Mouse (Mus musculus) stomach, embryonic 14.5 days (tissue): Measurements from ENCODE around the gene Fam24b. TPM values are rescaled to one million over a fixed set of nuclear protein-coding genes. Genes with fewer than 3 reads are reported as not detected.

Experiments used
- ATAC-seq: fragments of 200-750 bp; cut with Nextera tagmentation; 2 replicates; pipeline ENCODE4 v1.8.0; 2017; ENCODE audit warnings: low read depth, moderate TSS enrichment; ENCODE audit not compliant: insufficient number of reproducible peaks, insufficient read depth, low FRiP score
- H3K27ac ChIP-seq: fragments of 300-500 bp; sonication (generic); 2 replicates; pipeline ENCODE4 v1.5.1; 2014; ENCODE audit warnings: mild to moderate bottlenecking, low read length, moderate library complexity, mixed read lengths
- H3K27me3 ChIP-seq: fragments of 300-500 bp; sonication (generic); 2 replicates; pipeline ENCODE4 v1.6.1; 2014; ENCODE audit warnings: low read length, control low read depth, mixed read lengths; ENCODE audit not compliant: control insufficient read depth, insufficient read depth
- H3K36me3 ChIP-seq: fragments of 300-500 bp; sonication (generic); 2 replicates; pipeline ENCODE4 v1.6.1; 2014; ENCODE audit warnings: mild to moderate bottlenecking, control low read depth, low read length, moderate library complexity, mixed read lengths; ENCODE audit not compliant: control insufficient read depth, insufficient read depth
- H3K4me1 ChIP-seq: fragments of 300-500 bp; sonication (generic); 2 replicates; pipeline ENCODE4 v1.6.1; 2014; ENCODE audit warnings: low read length, control low read depth, mixed read lengths; ENCODE audit not compliant: control insufficient read depth, insufficient read depth
- H3K4me2 ChIP-seq: fragments of 300-500 bp; sonication (generic); replicated peaks from 2 replicates; pipeline ENCODE4 v1.6.1; 2014; ENCODE audit warnings: low read depth, low read length, control low read depth
- H3K4me3 ChIP-seq: fragments of 300-500 bp; sonication (generic); 2 replicates; pipeline ENCODE4 v1.5.1; 2014; ENCODE audit warnings: low read depth, low read length, control low read depth
- H3K9ac ChIP-seq: fragments of 300-500 bp; sonication (generic); replicated peaks from 2 replicates; pipeline ENCODE4 v1.6.1; 2014; ENCODE audit warnings: low read depth, mild to moderate bottlenecking, control low read depth, low read length, moderate library complexity, mixed read lengths
- H3K9me3 ChIP-seq: fragments of 300-500 bp; sonication (generic); 2 replicates; pipeline ENCODE4 v1.6.1; 2016; ENCODE audit warnings: low read depth, low read length, control low read depth; ENCODE audit not compliant: control insufficient read depth
- WGBS: fragments of 180-500 bp; shearing (Covaris S2); extraction: QIAGEN DNeasy Blood & Tissue Kit; methylation state at CpG from one replicate; pipeline ENCODE4 v1.1.7; 2014; 5-methylcytosine and 5-hydroxymethylcytosine counted together
- polyA plus RNA-seq: library from polyadenylated mRNA; unstranded; fragments of >200 nt; fragmentation: Nextera tagmentation; extraction: Ambion mirVana; gene quantifications from 2 replicates; pipeline ENCODE4 v1.2.1, GENCODE M21; 2014

Gene Fam24b
- polyA plus RNA-seq, 1 experiment from 2014 or later = not detected

DNA sequence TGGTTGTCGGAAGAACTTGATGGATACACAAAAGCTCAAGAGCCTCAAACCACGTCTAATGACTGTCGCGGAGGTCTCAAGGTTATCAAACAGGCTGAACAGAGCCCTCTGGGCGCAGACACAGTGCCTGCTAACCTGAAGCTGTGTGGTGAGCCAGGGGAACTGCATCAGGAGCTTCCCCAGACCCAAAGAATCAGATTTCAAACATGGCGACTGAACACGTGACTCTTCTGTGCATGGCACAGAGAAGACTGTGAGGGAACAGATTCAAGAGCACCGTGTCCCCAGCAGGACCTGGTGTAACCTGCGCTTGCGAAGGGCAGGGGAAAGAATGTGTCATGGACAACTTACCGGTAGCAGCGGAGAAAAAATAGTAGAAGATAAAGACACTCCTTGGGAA, 11.7 kb downstream of the Fam24b start:
- no peak overlapping the region for H3K4me3 ChIP-seq
- no peaks in the 10 kb centered on the region for H3K27me3 ChIP-seq
- H3K4me1 ChIP-seq = no peaks in the 10 kb centered on the region
- H3K4me2 ChIP-seq = no peak overlapping the region
- no peak overlapping the region for H3K27ac ChIP-seq
- no peaks in the 10 kb centered on the region for H3K36me3 ChIP-seq
- no peak overlapping the region for H3K9ac ChIP-seq
- 56% methylated on average over 12 of the region's 12 CpGs for WGBS
- ATAC-seq = no peak
- H3K9me3 ChIP-seq = no peaks in the 10 kb centered on the region

DNA sequence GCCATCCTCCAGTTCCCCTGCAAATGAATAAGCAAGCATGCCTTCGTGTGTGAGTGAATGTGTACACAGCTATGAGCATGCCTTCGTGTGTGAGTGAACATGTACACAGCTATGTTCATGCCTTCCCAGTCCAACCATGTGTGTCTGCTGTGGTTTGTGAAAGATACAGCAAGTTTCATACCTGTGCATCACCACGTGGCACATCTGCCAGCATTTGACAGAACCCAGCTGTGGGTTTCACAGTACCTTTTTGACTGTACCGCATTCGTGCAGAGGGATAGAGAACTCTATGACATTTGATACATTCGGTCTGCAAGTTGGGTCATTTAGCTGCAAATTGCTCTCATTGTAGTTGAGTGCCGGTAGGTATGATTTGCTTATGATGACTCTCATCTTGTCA, 14.8 kb downstream of the Fam24b start:
- no peak overlapping the region for H3K4me3 ChIP-seq
- no peak overlapping the region for H3K9ac ChIP-seq
- H3K27me3 ChIP-seq = no peaks in the 10 kb centered on the region
- no peaks in the 10 kb centered on the region for H3K9me3 ChIP-seq
- 67% methylated on average over 7 of the region's 7 CpGs for WGBS
- no peaks in the 10 kb centered on the region for H3K36me3 ChIP-seq
- no peaks in the 10 kb centered on the region for H3K4me1 ChIP-seq
- no peak for ATAC-seq
- no peak overlapping the region for H3K27ac ChIP-seq
- H3K4me2 ChIP-seq = no peak overlapping the region

DNA sequence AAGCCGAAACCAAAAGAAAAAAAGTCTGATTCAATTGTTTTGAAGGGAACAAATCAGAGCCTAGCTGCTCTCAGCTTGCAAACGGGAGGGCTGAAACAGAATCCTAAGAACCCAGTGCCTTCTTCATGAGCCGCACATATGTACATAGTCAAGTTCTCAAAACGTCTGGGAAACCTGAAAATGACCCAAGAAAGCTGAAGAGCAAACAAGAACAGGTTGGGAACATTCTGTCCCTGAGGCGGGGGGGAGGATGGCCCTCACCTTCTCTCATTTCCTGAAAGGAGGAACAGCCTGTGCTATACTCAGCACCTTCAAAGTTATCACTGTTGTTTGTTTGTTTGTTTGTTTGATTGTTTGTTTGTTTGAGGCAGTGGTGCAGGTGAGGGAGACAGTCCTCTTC, 22.6 kb downstream of the Fam24b start:
- no peak overlapping the region for H3K27ac ChIP-seq
- WGBS = 74% methylated on average over 5 of the region's 5 CpGs

DNA sequence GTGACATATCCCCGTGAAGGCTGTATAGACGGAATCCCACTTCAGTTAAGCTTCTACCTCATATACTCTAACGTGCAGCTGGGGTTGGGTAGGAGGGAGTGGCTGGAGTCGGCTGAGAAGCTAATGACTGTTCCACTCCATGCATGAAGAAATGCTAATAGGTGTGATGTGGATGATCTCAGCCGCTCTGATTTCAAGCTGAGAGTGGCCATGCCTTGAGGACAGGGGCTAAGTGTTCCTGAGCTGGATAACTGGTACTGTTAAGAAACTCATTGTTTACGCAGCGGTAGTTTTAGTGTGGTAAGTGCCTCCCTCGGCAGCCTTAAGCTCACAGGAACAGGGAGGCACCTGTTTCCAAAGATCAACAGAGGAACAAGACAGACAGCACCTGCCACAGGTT, 26.0 kb downstream of the Fam24b start:
- H3K4me2 ChIP-seq = no peak overlapping the region
- no peak for ATAC-seq
- H3K9ac ChIP-seq = no peak overlapping the region
- H3K9me3 ChIP-seq = no peaks in the 10 kb centered on the region
- H3K4me3 ChIP-seq = no peak overlapping the region
- no peaks in the 10 kb centered on the region for H3K36me3 ChIP-seq
- 59% methylated on average over 8 of the region's 8 CpGs for WGBS
- no peak overlapping the region for H3K27ac ChIP-seq
- H3K27me3 ChIP-seq = no peaks in the 10 kb centered on the region
- no peaks in the 10 kb centered on the region for H3K4me1 ChIP-seq

More for the DNA sequence above, 22.6 kb downstream of the Fam24b start:
- Histone ChIP-seq H3K9me3 (no peaks in the 10 kb centered on the region), H3K4me1 (no peaks in the 10 kb centered on the region), H3K4me3 (no peak overlapping the region), H3K36me3 (no peaks in the 10 kb centered on the region), H3K27me3 (no peaks in the 10 kb centered on the region), H3K9ac (no peak overlapping the region), H3K4me2 (no peak overlapping the region)
- ATAC-seq = no peak

DNA sequence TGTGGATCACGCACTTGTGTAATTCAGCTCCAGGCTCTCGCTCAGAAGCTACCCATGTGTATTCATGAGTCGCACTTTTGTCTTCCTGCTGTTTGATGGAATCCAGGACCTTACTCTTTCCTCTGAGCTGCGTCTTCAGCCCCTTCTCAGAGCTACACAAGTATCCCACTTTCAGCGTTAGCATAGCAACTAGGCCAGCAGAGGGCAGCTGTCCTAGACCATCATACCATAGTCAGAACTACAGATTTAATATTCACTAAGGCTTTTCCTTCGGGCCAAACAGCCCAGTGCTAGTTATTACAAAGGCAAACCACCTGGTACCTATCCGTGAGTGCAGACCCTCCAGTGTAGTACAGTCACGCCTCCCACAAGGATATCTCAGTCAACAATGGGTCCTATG, 32.2 kb downstream of the Fam24b start:
- Histone ChIP-seq H3K9me3 (no peaks in the 10 kb centered on the region), H3K4me2 (no peak overlapping the region), H3K27ac (no peak overlapping the region), H3K4me1 (no peaks in the 10 kb centered on the region), H3K27me3 (no peaks in the 10 kb centered on the region), H3K9ac (no peak overlapping the region), H3K36me3 (no peaks in the 10 kb centered on the region), H3K4me3 (no peak overlapping the region)
- ATAC-seq = no peak
- 69% methylated on average over 8 of the region's 8 CpGs for WGBS

Other genes with a start within 250 kb of the Fam24b start
- gene 4933402N03Rik, start 183.2 kb downstream of the Fam24b start, polyA plus RNA-seq = not detected in 2 replicates
- gene 5430419D17Rik, start 155.1 kb downstream of the Fam24b start, polyA plus RNA-seq = not detected in 2 replicates
- gene Cuzd1, start 7.2 kb downstream of the Fam24b start, polyA plus RNA-seq = 0.11 TPM in 1 of 2 replicates, not detected in the other
- gene Fam24a, start 4.3 kb upstream of the Fam24b start, polyA plus RNA-seq = not detected in 2 replicates
- 16.9 and 23.4 TPM in 2 replicates for gene 2310057M21Rik, start 33.2 kb upstream of the Fam24b start, polyA plus RNA-seq
- gene Pstk, start 41.6 kb upstream of the Fam24b start, polyA plus RNA-seq = 79.4 and 82.8 TPM in 2 replicates
- gene Ikzf5, start 81.0 kb upstream of the Fam24b start, polyA plus RNA-seq = 18.2 and 20.0 TPM in 2 replicates
- gene Acadsb, start 81.1 kb upstream of the Fam24b start, polyA plus RNA-seq = 109 and 114 TPM in 2 replicates
- 0.72 and 1.1 TPM in 2 replicates for gene Hmx3, start 213.4 kb upstream of the Fam24b start, polyA plus RNA-seq
- gene Hmx2, start 219.3 kb upstream of the Fam24b start, polyA plus RNA-seq = 0.94 and 1.3 TPM in 2 replicates
- gene Bub3, start 230.7 kb upstream of the Fam24b start, polyA plus RNA-seq = 210 and 232 TPM in 2 replicates